Mouse (Mus musculus) liver, embryonic 14.5 days (tissue): ENCODE results near the gene Olfr366. TPM values are rescaled to one million over a fixed set of nuclear protein-coding genes. Genes with fewer than 3 reads are reported as not detected.
"Not testable (repeated sequence)": the region's sequence is repeated elsewhere in the genome, so short reads cannot be mapped to it uniquely, and the experiment has no call there.

Experiments
- ATAC-seq: fragments of 200-750 bp; cut with Nextera tagmentation; 2 replicates; pipeline ENCODE4 v1.8.0; 2017; ENCODE audit warnings: moderate number of reproducible peaks, mild to moderate bottlenecking, moderate library complexity; ENCODE audit not compliant: insufficient read depth
- DNase-seq, 3 experiments: peaks; one replicate each; pipeline ENCODE4 v3.0.0-alpha.2; 2012 to 2013; ENCODE audit warnings: low read depth in 3 of 3, low spot score in 3 of 3
- H3K27ac ChIP-seq: fragments of 300-500 bp; sonication (generic); 2 replicates; pipeline ENCODE4 v1.5.1; 2014; ENCODE audit warnings: moderate library complexity, mild to moderate bottlenecking, control low read depth, inconsistent platforms
- H3K27me3 ChIP-seq: fragments of 300-500 bp; sonication (generic); 2 replicates; pipeline ENCODE4 v1.6.1; 2014; ENCODE audit warnings: mild to moderate bottlenecking, low read length, moderate library complexity; ENCODE audit not compliant: control insufficient read depth, insufficient read depth
- H3K36me3 ChIP-seq: fragments of 300-500 bp; sonication (generic); replicated peaks from 2 replicates; pipeline ENCODE4 v1.6.1; 2014; ENCODE audit warnings: low read depth; ENCODE audit not compliant: control insufficient read depth, insufficient read depth
- H3K4me1 ChIP-seq, 2 experiments: fragments of 200-500 bp in 1 of 2; fragments of 300-500 bp in 1 of 2; sonication (generic) in 1 of 2; replicated peaks; 2 replicates each; pipeline ENCODE4 v1.6.1; 2012 to 2014; ENCODE audit warnings: antibody characterized with exemption in 1 of 2, inconsistent platforms in 1 of 2, low read length in 1 of 2; ENCODE audit not compliant: control insufficient read depth in 2 of 2, insufficient read depth in 2 of 2
- H3K4me2 ChIP-seq: fragments of 300-500 bp; sonication (generic); 2 replicates; pipeline ENCODE4 v1.6.1; 2014; ENCODE audit warnings: low read depth, mild to moderate bottlenecking, control low read depth, moderate library complexity
- H3K4me3 ChIP-seq, 2 experiments: fragments of 200-500 bp in 1 of 2; fragments of 300-500 bp in 1 of 2; sonication (generic) in 1 of 2; 2 replicates each; pipeline ENCODE4 v1.5.1; 2012 to 2014; ENCODE audit warnings: low read depth in 2 of 2, low read length in 2 of 2, mild to moderate bottlenecking in 2 of 2, control low read depth in 1 of 2, inconsistent platforms in 1 of 2, moderate library complexity in 1 of 2; ENCODE audit not compliant: insufficient read depth in 1 of 2
- H3K9ac ChIP-seq: fragments of 300-500 bp; sonication (generic); replicated peaks from 2 replicates; pipeline ENCODE4 v1.6.1; 2014; ENCODE audit warnings: mild to moderate bottlenecking, control low read depth, moderate library complexity
- H3K9me3 ChIP-seq: fragments of 300-500 bp; sonication (generic); 2 replicates; pipeline ENCODE4 v1.6.1; 2016; ENCODE audit warnings: low read length, mixed read lengths; ENCODE audit not compliant: control insufficient read depth
- CTCF ChIP-seq: IDR thresholded peaks from 2 replicates; pipeline ENCODE4 v1.5.1; 2016; ENCODE audit warnings: antibody characterized with exemption, low read depth, control low read depth
- EP300 ChIP-seq: IDR thresholded peaks from 2 replicates; pipeline ENCODE4 v1.6.1; 2016; ENCODE audit warnings: antibody characterized with exemption, low read depth
- WGBS: fragments of 180-500 bp; shearing (Covaris S2); extraction: QIAGEN DNeasy Blood & Tissue Kit; methylation state at CpG from one replicate; pipeline ENCODE4 v1.1.7; 2014; ENCODE audit not compliant: insufficient replicate concordance; 5-methylcytosine and 5-hydroxymethylcytosine counted together
- polyA plus RNA-seq, 2 experiments: library from polyadenylated mRNA; depleted of rRNA in 1 of 2; stranded (reverse) in 1 of 2; unstranded in 1 of 2; fragments of >200 nt; fragmentation: Nextera tagmentation in 1 of 2; extraction: Ambion mirVana in 1 of 2; gene quantifications; 2 replicates each; pipeline versions ENCODE4 v1.2.1 to v1.2.3; 2012 to 2014

The Olfr366 gene
- polyA plus RNA-seq (2012; rRNA removed) (not detected in 2 replicates), polyA plus RNA-seq (2014; fragmentation: Nextera tagmentation; extraction: Ambion mirVana) (not detected in 2 replicates)

GRCm38 (mm10) chr2:37211274-37211673 lies at the start of gene Olfr366:
Gene Olfr366 (plus strand): TSS chr2:37211574.
- no peak within 1 kb of the TSS for H3K27ac ChIP-seq
- H3K9ac ChIP-seq = no peak within 1 kb of the TSS
- no peaks in the 10 kb centered on the region for H3K36me3 ChIP-seq
- DNase-seq (no peak), ATAC-seq (no peak)
- no peaks in the 10 kb centered on the region for H3K27me3 ChIP-seq
- no peak within 1 kb of the TSS for H3K4me2 ChIP-seq
- TF ChIP-seq EP300 = no peak
- TF ChIP-seq CTCF = no peak
- H3K9me3 ChIP-seq = no peaks in the 10 kb centered on the region
- no peak within 1 kb of the TSS for H3K4me3 ChIP-seq
- H3K4me1 ChIP-seq = no peaks in the 10 kb centered on the region

- no peaks in the 10 kb centered on the region for H3K36me3 ChIP-seq
- no peak within 1 kb of the TSS for H3K4me3 ChIP-seq
- H3K9me3 ChIP-seq = no peaks in the 10 kb centered on the region
- TF ChIP-seq EP300 (no peak), CTCF (no peak)
- 52% methylated on average over 3 of the region's 3 CpGs for WGBS
- no peak within 1 kb of the TSS for H3K4me2 ChIP-seq
- no peak within 1 kb of the TSS for H3K9ac ChIP-seq
- no peaks in the 10 kb centered on the region for H3K4me1 ChIP-seq
- no peak for DNase-seq
- H3K27me3 ChIP-seq = no peaks in the 10 kb centered on the region
- H3K27ac ChIP-seq = no peak within 1 kb of the TSS
- ATAC-seq = no peak
These were observed 23.5 kb upstream of the Olfr366 start, which contains the start of gene Olfr365 for GRCm38 (mm10) chr2:37187898-37188297. Gene Olfr365 (plus strand): TSS chr2:37188198.

GRCm38 (mm10) chr2:37261781-37262180 lies 50.4 kb downstream of the Olfr366 start:
- not testable (repeated sequence) for H3K4me1 ChIP-seq, H3K27me3 ChIP-seq, H3K9ac ChIP-seq, H3K36me3 ChIP-seq, H3K9me3 ChIP-seq, H3K4me3 ChIP-seq, H3K27ac ChIP-seq, ATAC-seq, DNase-seq, H3K4me2 ChIP-seq
- 62% methylated on average over 7 of the region's 7 CpGs for WGBS

Other genes starting within 250 kb of the Olfr366 start
- gene Olfr357, start 217.7 kb upstream of the Olfr366 start, polyA plus RNA-seq (2012; rRNA removed) = not detected in 2 replicates
- not detected in 2 replicates for gene Olfr357, start 217.7 kb upstream of the Olfr366 start, polyA plus RNA-seq (2014; fragmentation: Nextera tagmentation; extraction: Ambion mirVana)
- gene Olfr358, start 202.2 kb upstream of the Olfr366 start, polyA plus RNA-seq (2012; rRNA removed) = not detected in 2 replicates
- not detected in 2 replicates for gene Olfr358, start 202.2 kb upstream of the Olfr366 start, polyA plus RNA-seq (2014; fragmentation: Nextera tagmentation; extraction: Ambion mirVana)
- not detected in 2 replicates for gene Olfr360, start 145.8 kb upstream of the Olfr366 start, polyA plus RNA-seq (2012; rRNA removed)
- not detected in 2 replicates for gene Olfr360, start 145.8 kb upstream of the Olfr366 start, polyA plus RNA-seq (2014; fragmentation: Nextera tagmentation; extraction: Ambion mirVana)
- not detected in 2 replicates for gene Olfr361, start 122.3 kb upstream of the Olfr366 start, polyA plus RNA-seq (2012; rRNA removed)
- gene Olfr361, start 122.3 kb upstream of the Olfr366 start, polyA plus RNA-seq (2014; fragmentation: Nextera tagmentation; extraction: Ambion mirVana) = not detected in 2 replicates
- not detected in 2 replicates for gene Olfr362, start 93.7 kb upstream of the Olfr366 start, polyA plus RNA-seq (2012; rRNA removed)
- gene Olfr362, start 93.7 kb upstream of the Olfr366 start, polyA plus RNA-seq (2014; fragmentation: Nextera tagmentation; extraction: Ambion mirVana) = not detected in 2 replicates
- not detected in 2 replicates for gene Olfr364-ps1, start 72.3 kb upstream of the Olfr366 start, polyA plus RNA-seq (2012; rRNA removed)
- not detected in 2 replicates for gene Olfr364-ps1, start 72.3 kb upstream of the Olfr366 start, polyA plus RNA-seq (2014; fragmentation: Nextera tagmentation; extraction: Ambion mirVana)
- not detected in 2 replicates for gene Olfr365, start 23.4 kb upstream of the Olfr366 start, polyA plus RNA-seq (2012; rRNA removed)
- not detected in 2 replicates for gene Olfr365, start 23.4 kb upstream of the Olfr366 start, polyA plus RNA-seq (2014; fragmentation: Nextera tagmentation; extraction: Ambion mirVana)
- not detected in 2 replicates for gene Olfr368, start 114.9 kb downstream of the Olfr366 start, polyA plus RNA-seq (2012; rRNA removed)
- gene Olfr368, start 114.9 kb downstream of the Olfr366 start, polyA plus RNA-seq (2014; fragmentation: Nextera tagmentation; extraction: Ambion mirVana) = not detected in 2 replicates
- 4.2 and 5.8 TPM in 2 replicates for gene Pdcl, start 147.8 kb downstream of the Olfr366 start, polyA plus RNA-seq (2012; rRNA removed)
- 10.2 and 11.3 TPM in 2 replicates for gene Pdcl, start 147.8 kb downstream of the Olfr366 start, polyA plus RNA-seq (2014; fragmentation: Nextera tagmentation; extraction: Ambion mirVana)
- gene Rc3h2, start 211.3 kb downstream of the Olfr366 start, polyA plus RNA-seq (2012; rRNA removed) = 2.9 and 3.7 TPM in 2 replicates
- gene Rc3h2, start 211.3 kb downstream of the Olfr366 start, polyA plus RNA-seq (2014; fragmentation: Nextera tagmentation; extraction: Ambion mirVana) = 3.0 and 3.2 TPM in 2 replicates
- gene Zbtb26, start 231.6 kb downstream of the Olfr366 start, polyA plus RNA-seq (2012; rRNA removed) = 1.5 and 1.9 TPM in 2 replicates
- gene Zbtb26, start 231.6 kb downstream of the Olfr366 start, polyA plus RNA-seq (2014; fragmentation: Nextera tagmentation; extraction: Ambion mirVana) = 1.3 TPM in 2 replicates
- gene Zbtb6, start 231.6 kb downstream of the Olfr366 start, polyA plus RNA-seq (2012; rRNA removed) = 3.0 and 3.6 TPM in 2 replicates
- 1.3 TPM in 2 replicates for gene Zbtb6, start 231.6 kb downstream of the Olfr366 start, polyA plus RNA-seq (2014; fragmentation: Nextera tagmentation; extraction: Ambion mirVana)
- gene Rabgap1, start 231.7 kb downstream of the Olfr366 start, polyA plus RNA-seq (2012; rRNA removed) = 3.5 and 5.0 TPM in 2 replicates
- gene Rabgap1, start 231.7 kb downstream of the Olfr366 start, polyA plus RNA-seq (2014; fragmentation: Nextera tagmentation; extraction: Ambion mirVana) = 6.8 and 7.6 TPM in 2 replicates